ENCODE assay signal across 17 mouse cellular contexts in genomic region chr1:46965996-46966916, GRCm38 (mm10).
DNase-seq lines count a peak whose midpoint lies in the region; ATAC-seq lines count a peak whose summit lies in the region.
"Had no signal": no experiment of that assay in that cellular context is flagged by ENCODE, and none has a peak within 500 bp of the region (broad histone marks: within the 10 kb centered on the region; RNA-seq: fewer than 3 reads in every experiment).

No protein-coding gene starts in this region.

- no peaks in the 10 kb centered on the region for H3K27me3 ChIP-seq in hindbrain, embryonic 14.5 days (ENCODE audit: control insufficient read depth, insufficient read depth, low read length)
- H3K27me3 ChIP-seq in hindbrain, embryonic 13.5 days = no peaks in the 10 kb centered on the region
- H3K27me3 ChIP-seq in midbrain, embryonic 14.5 days (ENCODE audit: control insufficient read depth, insufficient read depth, low read length) = no peaks in the 10 kb centered on the region
- H3K27me3 ChIP-seq: intestine, embryonic 15.5 days; liver, embryonic 12.5 days; neural tube, embryonic 13.5 days had no signal

- ATAC-seq in hindbrain, embryonic 14.5 days (ENCODE audit: low FRiP score) = no peak
- no peak for ATAC-seq in hindbrain, embryonic 13.5 days (ENCODE audit: low FRiP score)
- ATAC-seq in midbrain, embryonic 14.5 days (ENCODE audit: low FRiP score, low TSS enrichment) = peak; percentile 21; the same call in 1 of the 2 replicates
- ATAC-seq: intestine, embryonic 15.5 days; liver, embryonic 12.5 days had no signal

- no peak overlapping the region for H3K27ac ChIP-seq in hindbrain, embryonic 14.5 days
- H3K27ac ChIP-seq in hindbrain, embryonic 13.5 days = no peak overlapping the region
- peak overlapping the region; percentile 63; the same call in 1 of the 2 replicates for H3K27ac ChIP-seq in midbrain, embryonic 14.5 days (replicated peaks; ENCODE audit: low read depth, low read length)
- H3K27ac ChIP-seq: hindbrain, embryonic 10.5 days; intestine, embryonic 15.5 days; liver, embryonic 12.5 days; neural tube, embryonic 13.5 days; stomach, postnatal 0 days had no signal

- H3K9me3 ChIP-seq in hindbrain, embryonic 14.5 days (ENCODE audit: control insufficient read depth, low read length) = no peaks in the 10 kb centered on the region
- no peaks in the 10 kb centered on the region for H3K9me3 ChIP-seq in hindbrain, embryonic 13.5 days
- H3K9me3 ChIP-seq in midbrain, embryonic 14.5 days (ENCODE audit: control insufficient read depth, low read length) = no peaks in the 10 kb centered on the region
- H3K9me3 ChIP-seq: G1E; hindbrain, embryonic 10.5 days; intestine, embryonic 15.5 days; liver, embryonic 12.5 days; neural tube, embryonic 13.5 days had no signal

- H3K9ac ChIP-seq in hindbrain, embryonic 14.5 days = no peak overlapping the region
- H3K9ac ChIP-seq in hindbrain, embryonic 13.5 days = no peak overlapping the region
- no peak overlapping the region for H3K9ac ChIP-seq in midbrain, embryonic 14.5 days (replicated peaks; ENCODE audit: low read length)
- H3K9ac ChIP-seq: intestine, embryonic 15.5 days; liver, embryonic 12.5 days; neural tube, embryonic 13.5 days had no signal

- H3K4me1 ChIP-seq in hindbrain, embryonic 14.5 days (replicated peaks; ENCODE audit: control insufficient read depth, insufficient read depth, low read length) = no peaks in the 10 kb centered on the region
- 0 out of 2 replicates have a peak, but pooled peaks cover 3% of the 10 kb centered on the region for H3K4me1 ChIP-seq in hindbrain, embryonic 13.5 days (replicated peaks)
- no peaks in the 10 kb centered on the region for H3K4me1 ChIP-seq in midbrain, embryonic 14.5 days (ENCODE audit: control insufficient read depth, insufficient read depth, low read length)
- H3K4me1 ChIP-seq: intestine, embryonic 15.5 days; liver, embryonic 12.5 days had no signal

- H3K36me3 ChIP-seq in hindbrain, embryonic 14.5 days (replicated peaks; ENCODE audit: control insufficient read depth, insufficient read depth) = no peaks in the 10 kb centered on the region
- no peaks in the 10 kb centered on the region for H3K36me3 ChIP-seq in hindbrain, embryonic 13.5 days
- H3K36me3 ChIP-seq in midbrain, embryonic 14.5 days (ENCODE audit: control insufficient read depth, insufficient read depth, low read length) = no peaks in the 10 kb centered on the region
- H3K36me3 ChIP-seq: G1E; hindbrain, embryonic 10.5 days; intestine, embryonic 15.5 days; liver, embryonic 12.5 days; neural tube, embryonic 13.5 days had no signal

- no peak overlapping the region for H3K4me3 ChIP-seq in hindbrain, embryonic 14.5 days (replicated peaks; ENCODE audit: low read length)
- no peak overlapping the region for H3K4me3 ChIP-seq in hindbrain, embryonic 13.5 days
- no peak overlapping the region for H3K4me3 ChIP-seq in midbrain, embryonic 14.5 days (replicated peaks; ENCODE audit: low read depth, low read length)
- H3K4me3 ChIP-seq: hindbrain, embryonic 10.5 days; intestine, embryonic 15.5 days; liver, embryonic 12.5 days; neural tube, embryonic 13.5 days had no signal

- WGBS in hindbrain, embryonic 14.5 days = 64% methylated on average over 5 of the region's 5 CpGs
- WGBS in hindbrain, embryonic 13.5 days = 66% methylated on average over 5 of the region's 5 CpGs
- WGBS in midbrain, embryonic 14.5 days = 45% methylated on average over 5 of the region's 5 CpGs

- peak; percentile 23 for DNase-seq in hindbrain, embryonic 14.5 days (ENCODE audit: low spot score)
- DNase-seq in retina, postnatal 1 day = peak; percentile 11
- DNase-seq in retina, embryonic 14.5 days (ENCODE audit: low spot score) = no peak
- DNase-seq in midbrain, embryonic 14.5 days = peak; percentile 46
- peak; percentile 47 for DNase-seq in telencephalon, adult 2 months (ENCODE audit: low read depth, low spot score)
- DNase-seq in thymus, postnatal 14 days = no peak
- DNase-seq in lung, postnatal 25 days (ENCODE audit: low spot score) = no peak
- DNase-seq: adrenal gland, postnatal 36 days; kidney, postnatal 10 days; lung, postnatal 10 days had no signal

- H3K4me2 ChIP-seq in hindbrain, embryonic 14.5 days (replicated peaks) = no peak overlapping the region
- no peak overlapping the region for H3K4me2 ChIP-seq in hindbrain, embryonic 13.5 days
- no peak overlapping the region for H3K4me2 ChIP-seq in midbrain, embryonic 14.5 days (ENCODE audit: low read length)
- H3K4me2 ChIP-seq: intestine, embryonic 15.5 days; liver, embryonic 12.5 days; neural tube, embryonic 13.5 days had no signal

Comparison
In these comparisons a context has a peak if more than half of its experiments do, and no peak if none do; other contexts are left out.
1. DNase-seq: peak in hindbrain, embryonic 14.5 days (single experiment), retina, postnatal 1 day (single experiment), midbrain, embryonic 14.5 days (single experiment) and telencephalon, adult 2 months (single experiment); none in retina, embryonic 14.5 days (single experiment), thymus, postnatal 14 days (single experiment) and lung, postnatal 25 days (single experiment).